Mouse (Mus musculus): ENCODE data around the gene Ccnyl1. TPM values are rescaled to one million over a fixed set of nuclear protein-coding genes. Genes with fewer than 3 reads are reported as not detected.

Ccnyl1 gene
- total and polyA plus RNA-seq, 3 experiments, result 2.8 to 9.0 (median 5.3) TPM

DNA sequence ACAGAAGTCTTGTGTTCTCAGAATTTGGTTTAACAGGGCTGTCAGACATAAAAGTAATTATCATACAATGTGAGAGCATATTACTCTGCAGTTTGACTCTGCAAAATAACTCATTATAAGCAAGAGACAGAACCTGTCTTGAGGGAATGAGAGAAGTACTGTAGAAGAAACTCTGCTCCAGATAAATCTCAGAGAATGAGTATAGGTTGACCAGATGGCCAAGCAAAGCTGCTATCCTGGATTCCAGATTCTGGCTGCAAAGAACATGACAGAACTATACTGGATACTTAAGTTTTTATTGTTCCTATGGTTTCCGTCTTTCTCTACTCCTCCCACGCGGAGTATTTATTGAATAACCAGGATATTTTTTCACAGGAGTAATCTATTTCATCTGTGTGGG is 7.2 kb upstream of the Ccnyl1 start:
- Histone ChIP-seq H3K27me3 (replicated peaks) (no peaks in the 10 kb centered on the region), H3K4me2 (ENCODE audit: insufficient read depth, low read depth, poor library complexity, severe bottlenecking) (no peak overlapping the region), H3K79me2 (replicated peaks; ENCODE audit: control insufficient read depth, extremely low read depth, insufficient read depth, poor library complexity, severe bottlenecking) (no peaks in the 10 kb centered on the region), H3K4me3 (replicated peaks in 1 of 3; ENCODE audit: low read depth in 2 of 3, low read length in 2 of 3, poor library complexity in 1 of 3) (no peak overlapping the region), H3K9ac (ENCODE audit: insufficient read depth, low read depth) (no peak overlapping the region), H3K36me3 (replicated peaks in 1 of 2; ENCODE audit: control insufficient read depth in 1 of 2, insufficient read depth in 1 of 2, low read length in 1 of 2) (peaks cover 0 to 5% of the 10 kb centered on the region in 2 experiments), H3K27ac (ENCODE audit: insufficient read depth, low read depth) (no peak overlapping the region), H3K4me1 (ENCODE audit: control insufficient read depth in 1 of 2, insufficient read depth in 2 of 2) (no peaks in the 10 kb centered on the region; a peak in 1 of 4 replicates), H3K9me3 (replicated peaks; ENCODE audit: low read length) (no peaks in the 10 kb centered on the region)
- TF ChIP-seq POLR2A (IDR thresholded peaks at IDR 0.05; ENCODE audit: low read depth, low read length) (no peak), ZNF384 (IDR thresholded peaks at IDR 0.05; ENCODE audit: low read depth, low read length) (no peak), MAZ (IDR thresholded peaks at IDR 0.05; ENCODE audit: low read depth, low read length) (no peak), HCFC1 (IDR thresholded peaks at IDR 0.05; ENCODE audit: low read depth, low read length) (no peak)
- no peak for DNase-seq (ENCODE audit: extremely low read depth)
- in situ Hi-C loops (cut with MboI; ENCODE audit: low pct_ligation_motif_present, low pct_unique_long_range_greater_than_20kb, low sequenced_read_pairs) (no loop called here), dilution Hi-C loops (cut with MboI; ENCODE audit: extremely low pct_ligation_motif_present, extremely low pct_unique_long_range_greater_than_20kb, low sequenced_read_pairs) (no loop called here)

DNA sequence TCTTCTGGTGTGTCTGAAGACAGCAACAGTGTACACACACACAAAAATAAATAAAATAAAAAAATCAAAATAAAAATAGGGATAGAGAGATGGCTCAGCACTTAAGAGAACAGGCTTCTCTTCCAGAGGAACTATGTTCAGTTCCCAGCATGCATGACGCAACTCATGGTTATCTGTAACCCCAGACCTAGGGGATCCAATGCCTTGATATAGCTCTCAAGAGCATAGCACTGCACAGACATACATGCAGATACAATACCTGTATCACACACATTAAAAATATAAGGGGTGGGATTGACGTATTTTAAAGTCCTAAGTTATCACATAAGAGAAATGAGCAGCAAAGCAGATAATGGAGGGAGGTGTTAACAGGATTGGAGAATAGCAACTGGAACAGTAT is 5.8 kb upstream of the Ccnyl1 start:
- in situ Hi-C loops (cut with MboI; ENCODE audit: low pct_ligation_motif_present, low pct_unique_long_range_greater_than_20kb, low sequenced_read_pairs) (no loop called here), dilution Hi-C loops (cut with MboI; ENCODE audit: extremely low pct_ligation_motif_present, extremely low pct_unique_long_range_greater_than_20kb, low sequenced_read_pairs) (no loop called here)
- no peak for TF ChIP-seq ELF1 (IDR thresholded peaks at IDR 0.05; ENCODE audit: low read depth, low read length)
- TF ChIP-seq BHLHE40 (IDR thresholded peaks at IDR 0.05; ENCODE audit: low read depth, low read length), result no peak
- no peak for TF ChIP-seq ZKSCAN1 (IDR thresholded peaks at IDR 0.05; ENCODE audit: borderline replicate concordance, low read depth, low read length)
- no peaks in the 10 kb centered on the region for H3K9me3 ChIP-seq (replicated peaks; ENCODE audit: low read length)
- peaks cover 0 to under 1% of the 10 kb centered on the region in 2 experiments; a peak in 1 of 4 replicates for H3K4me1 ChIP-seq (ENCODE audit: control insufficient read depth in 1 of 2, insufficient read depth in 2 of 2)
- H3K36me3 ChIP-seq (replicated peaks in 1 of 2; ENCODE audit: control insufficient read depth in 1 of 2, insufficient read depth in 1 of 2, low read length in 1 of 2), result peaks cover 0 to 5% of the 10 kb centered on the region in 2 experiments
- DNase-seq (ENCODE audit: extremely low read depth), result no peak
- no peaks in the 10 kb centered on the region for H3K79me2 ChIP-seq (replicated peaks; ENCODE audit: control insufficient read depth, extremely low read depth, insufficient read depth, poor library complexity, severe bottlenecking)
- no peak overlapping the region for H3K4me2 ChIP-seq (ENCODE audit: insufficient read depth, low read depth, poor library complexity, severe bottlenecking)
- H3K4me3 ChIP-seq (replicated peaks in 1 of 3; ENCODE audit: low read depth in 2 of 3, low read length in 2 of 3, poor library complexity in 1 of 3), result no peak overlapping the region
- no peaks in the 10 kb centered on the region for H3K27me3 ChIP-seq (replicated peaks)
- H3K9ac ChIP-seq (ENCODE audit: insufficient read depth, low read depth), result no peak overlapping the region
- no peak overlapping the region for H3K27ac ChIP-seq (ENCODE audit: insufficient read depth, low read depth)

DNA sequence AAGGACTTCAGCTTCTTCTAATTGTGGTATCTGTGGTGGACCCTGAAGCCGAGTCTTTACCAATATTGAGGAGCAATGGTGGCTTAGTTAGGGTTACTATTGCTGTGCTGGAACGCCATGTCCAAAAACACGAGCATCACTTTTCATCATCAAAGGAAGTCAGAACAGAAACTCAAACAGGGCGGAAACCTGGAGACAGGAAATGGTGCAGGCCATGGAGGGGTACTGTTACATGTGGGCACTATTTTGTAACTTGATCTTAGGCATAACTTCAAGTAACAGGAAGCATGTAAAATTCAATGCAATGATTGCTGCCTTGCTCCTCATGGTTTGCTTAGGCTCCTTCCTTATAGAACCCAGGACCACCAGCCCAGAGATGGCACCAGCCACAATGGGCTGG is 2.2 kb upstream of the Ccnyl1 start:
- no peak for DNase-seq (ENCODE audit: extremely low read depth)
- Histone ChIP-seq H3K27ac (ENCODE audit: insufficient read depth, low read depth) (no peak overlapping the region), H3K4me1 (ENCODE audit: control insufficient read depth in 1 of 2, insufficient read depth in 2 of 2) (peaks cover 0 to 13% of the 10 kb centered on the region in 2 experiments; a peak in 2 of 4 replicates), H3K4me3 (replicated peaks in 1 of 3; ENCODE audit: low read depth in 2 of 3, low read length in 2 of 3, poor library complexity in 1 of 3) (no peak overlapping the region), H3K9me3 (replicated peaks; ENCODE audit: low read length) (no peaks in the 10 kb centered on the region), H3K36me3 (replicated peaks in 1 of 2; ENCODE audit: control insufficient read depth in 1 of 2, insufficient read depth in 1 of 2, low read length in 1 of 2) (no peaks in the 10 kb centered on the region), H3K27me3 (replicated peaks) (peaks cover 14% of the 10 kb centered on the region), H3K9ac (ENCODE audit: insufficient read depth, low read depth) (no peak overlapping the region), H3K4me2 (ENCODE audit: insufficient read depth, low read depth, poor library complexity, severe bottlenecking) (no peak overlapping the region), H3K79me2 (replicated peaks; ENCODE audit: control insufficient read depth, extremely low read depth, insufficient read depth, poor library complexity, severe bottlenecking) (no peaks in the 10 kb centered on the region)
- no peak for TF ChIP-seq CHD1 (IDR thresholded peaks at IDR 0.05; ENCODE audit: low read depth, low read length)
- TF ChIP-seq JUN (IDR thresholded peaks at IDR 0.05; ENCODE audit: insufficient read depth, low read depth, low read length), result no peak
- TF ChIP-seq JUND (conservative IDR thresholded peaks at IDR 0.05; ENCODE audit: low read depth, low read length), result no peak
- no peak for TF ChIP-seq EP300 (IDR thresholded peaks at IDR 0.05; ENCODE audit: low read length)
- no peak for TF ChIP-seq MYC (IDR thresholded peaks at IDR 0.05; ENCODE audit: low read depth, low read length)
- no peak for TF ChIP-seq IRF4 (IDR thresholded peaks at IDR 0.05; ENCODE audit: low read depth, low read length)
- no peak for TF ChIP-seq CTCF (conservative IDR thresholded peaks at IDR 0.05 in 1 of 2, IDR thresholded peaks at IDR 0.05 in 1 of 2; ENCODE audit: low read depth in 2 of 2, low read length in 2 of 2)
- dilution Hi-C loops (cut with MboI; ENCODE audit: extremely low pct_ligation_motif_present, extremely low pct_unique_long_range_greater_than_20kb, low sequenced_read_pairs) (no loop called here), in situ Hi-C loops (cut with MboI; ENCODE audit: low pct_ligation_motif_present, low pct_unique_long_range_greater_than_20kb, low sequenced_read_pairs) (no loop called here)
